Mouse (Mus musculus) heart, postnatal 10 days (tissue): ENCODE data around the gene Gm33543. TPM values are rescaled to one million over a fixed set of nuclear protein-coding genes. Genes with fewer than 3 reads are reported as not detected.

ENCODE experiments used
- DNase-seq, 2 experiments: peaks; one replicate each; pipeline ENCODE4 v3.0.0; 2021
- intact Hi-C: fragments of 180-260 bp; cut with DNase I; formaldehyde crosslinking; loops from one replicate; pipeline ENCODE4 v1.15.1; 2025
- total RNA-seq, 2 experiments: library from RNA; stranded (reverse); gene quantifications; 2 replicates each; pipeline ENCODE4 v1.2.3; 2021

Gm33543 gene
- total RNA-seq, result 1 to 10 TPM in 1 of 2 experiments, under 1 TPM in 1; 0.64 to 1.6 TPM

- intact Hi-C loops, result no loop called here
- no peak for DNase-seq
Observed at GRCm38 (mm10) chr10:95842789-95843637, at the start of gene Gm33543. Gene Gm33543, minus strand, starts transcription at chr10:95842930.

DNA sequence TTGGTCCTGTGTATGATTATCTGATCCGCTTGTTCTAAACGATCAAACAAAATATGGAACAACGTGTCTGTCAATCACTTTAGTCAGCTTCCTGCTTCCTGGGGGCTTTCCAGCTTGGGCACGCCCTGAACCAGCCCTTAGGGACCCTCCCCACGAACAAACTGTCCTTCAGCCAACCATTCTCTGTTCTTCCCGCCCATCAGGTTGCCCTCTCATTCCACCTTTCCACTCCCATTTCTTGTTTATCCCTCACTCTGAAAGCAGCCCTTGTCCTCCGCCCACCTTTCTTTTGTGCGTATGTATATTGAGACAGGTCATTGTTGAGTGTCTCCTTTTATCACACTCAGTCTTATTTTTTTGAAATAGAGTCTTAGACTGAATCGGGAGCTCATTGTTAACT is 49.4 kb upstream of the Gm33543 start:
- DNase-seq, result no peak
- intact Hi-C loops, result loop anchor here (10.0 kb wide), 1 partner anchor 897 kb away; no protein-coding TSS in a partner anchor

DNA sequence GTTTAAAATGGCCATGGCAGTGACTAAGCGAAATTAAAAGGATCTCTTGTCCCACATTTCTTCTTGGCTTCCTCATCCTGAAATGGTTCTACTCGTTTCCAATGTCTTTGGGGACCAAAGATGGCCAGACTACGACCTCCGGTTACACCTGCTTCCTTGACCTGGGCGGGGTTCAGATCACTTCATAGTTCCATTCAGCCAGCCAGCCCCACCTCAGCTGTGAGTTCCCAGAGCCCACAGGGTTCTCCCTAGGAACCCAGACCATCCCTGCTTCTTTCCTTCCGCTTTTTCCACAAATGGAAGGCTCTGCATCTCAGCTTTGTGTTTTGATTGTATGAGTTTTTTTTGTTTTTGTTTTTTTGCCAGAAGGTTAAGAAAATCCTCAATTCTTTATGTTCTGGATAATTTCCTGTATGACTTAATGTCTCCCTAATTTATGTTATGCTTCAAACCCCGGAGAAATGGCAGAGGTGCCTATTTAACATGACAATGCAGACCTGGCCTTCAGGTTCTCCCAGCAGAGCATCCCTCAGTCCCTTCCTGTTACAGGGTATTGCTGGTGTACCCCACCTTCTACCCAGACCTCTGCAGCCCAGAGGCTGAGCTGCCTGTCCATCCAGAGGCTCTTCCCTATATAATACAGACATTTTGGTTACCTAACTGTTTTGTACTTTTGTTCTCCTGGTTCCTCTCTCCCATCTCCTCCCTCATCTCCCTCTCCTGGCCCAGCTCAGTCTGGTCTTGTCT is 48.7 kb upstream of the Gm33543 start:
- intact Hi-C loops, result loop anchor here (10.0 kb wide), 1 partner anchor 897 kb away; no protein-coding TSS in a partner anchor
- no peak for DNase-seq

- no peak for DNase-seq
- intact Hi-C loops, result no loop called here
Observed at GRCm38 (mm10) chr10:95883761-95884517, 41.2 kb upstream of the Gm33543 start.

- intact Hi-C loops, result no loop called here
- DNase-seq, result no peak
Observed at GRCm38 (mm10) chr10:95882036-95882435, 39.3 kb upstream of the Gm33543 start.

DNA sequence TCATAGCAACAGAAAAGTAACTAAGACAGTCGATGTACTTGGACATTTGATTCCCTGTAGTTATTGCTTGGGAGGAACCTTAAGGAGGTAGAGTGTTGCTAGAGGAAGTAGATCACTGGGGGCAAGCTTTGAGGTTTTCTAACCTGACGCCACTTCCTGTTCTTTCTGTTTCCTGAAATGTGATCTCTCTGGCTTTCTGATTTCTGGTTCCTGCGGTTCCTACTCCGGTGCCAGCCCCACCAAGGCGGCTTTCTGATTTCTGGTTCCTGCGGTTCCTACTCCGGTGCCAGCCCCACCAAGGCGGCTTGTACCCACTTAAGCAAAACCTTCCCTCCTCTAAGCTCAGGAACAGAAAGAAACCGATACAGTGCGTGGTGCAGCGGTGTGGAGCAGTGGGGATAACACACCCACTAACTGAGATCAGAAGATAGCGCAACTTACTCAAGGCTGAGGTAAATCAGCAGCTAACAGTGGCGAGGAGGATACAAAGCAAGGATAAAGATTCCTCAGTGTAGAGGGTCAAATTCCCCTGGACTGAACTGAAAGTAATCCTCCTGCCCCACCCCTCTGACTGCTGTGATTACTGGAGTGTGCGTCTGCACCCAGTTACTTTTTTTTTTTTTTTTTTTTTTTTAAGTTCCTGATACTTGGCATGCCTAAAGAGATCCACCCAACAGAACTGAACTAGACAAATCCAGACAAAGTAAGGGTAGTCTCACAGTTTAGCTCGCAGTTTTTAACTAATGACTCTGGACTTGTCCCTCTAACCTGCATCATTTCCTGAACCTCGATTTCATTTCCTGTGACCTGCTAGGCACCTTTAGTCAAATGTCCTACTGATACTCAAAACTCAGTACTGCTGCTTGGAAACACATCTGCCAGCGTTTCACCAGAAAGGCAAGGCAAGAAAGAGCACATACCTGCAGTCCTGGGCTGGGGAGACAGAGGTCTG is 37.5 kb upstream of the Gm33543 start:
- intact Hi-C loops, result no loop called here
- DNase-seq, result no peak

DNA sequence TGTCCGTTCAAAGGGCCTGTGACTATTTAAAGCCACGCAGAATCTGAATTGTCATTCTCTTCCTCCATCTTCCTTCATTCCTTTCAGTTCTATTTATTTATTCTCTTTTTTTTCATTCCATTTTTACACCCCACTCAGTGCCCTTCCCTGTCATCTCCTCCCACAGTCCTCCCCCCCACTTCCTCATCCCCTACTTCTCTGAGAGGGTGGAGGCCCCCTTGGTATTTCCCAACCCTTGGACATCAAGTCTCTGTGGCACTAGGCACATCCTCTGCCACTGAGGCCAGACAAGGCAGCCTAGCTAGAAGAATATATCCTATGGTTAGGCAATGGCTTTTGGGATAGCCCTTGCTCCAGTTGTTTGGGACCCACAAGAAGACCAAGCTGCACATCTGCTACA is 28.1 kb upstream of the Gm33543 start:
- intact Hi-C loops, result no loop called here
- no peak for DNase-seq

- DNase-seq, result no peak
- intact Hi-C loops, result no loop called here
Observed at GRCm38 (mm10) chr10:95868348-95868747, 25.6 kb upstream of the Gm33543 start.

DNA sequence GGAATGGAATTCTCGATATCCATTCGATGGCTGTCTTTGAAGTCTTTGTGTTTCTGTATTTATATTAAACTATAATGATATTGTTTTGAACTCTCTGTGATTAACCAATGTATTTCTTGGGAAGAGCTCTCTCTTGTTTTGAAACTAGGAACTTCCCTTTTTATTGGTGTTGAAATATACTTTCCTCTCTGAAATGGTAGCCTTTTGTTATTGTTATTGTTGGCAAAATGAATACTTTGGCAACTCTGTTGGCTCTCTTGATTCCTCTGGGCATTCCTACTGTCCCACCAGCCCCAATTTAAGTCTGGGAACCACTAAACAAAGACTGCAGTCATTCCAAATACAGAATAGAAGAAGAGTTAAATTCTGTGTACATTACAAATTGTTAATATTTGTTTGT is 24.9 kb upstream of the Gm33543 start:
- intact Hi-C loops, result no loop called here
- no peak for DNase-seq

GRCm38 (mm10) chr10:95864349-95865124 is 21.8 kb upstream of the Gm33543 start:
- peak; percentile 67 to 68 for DNase-seq
- intact Hi-C loops, result no loop called here

DNA sequence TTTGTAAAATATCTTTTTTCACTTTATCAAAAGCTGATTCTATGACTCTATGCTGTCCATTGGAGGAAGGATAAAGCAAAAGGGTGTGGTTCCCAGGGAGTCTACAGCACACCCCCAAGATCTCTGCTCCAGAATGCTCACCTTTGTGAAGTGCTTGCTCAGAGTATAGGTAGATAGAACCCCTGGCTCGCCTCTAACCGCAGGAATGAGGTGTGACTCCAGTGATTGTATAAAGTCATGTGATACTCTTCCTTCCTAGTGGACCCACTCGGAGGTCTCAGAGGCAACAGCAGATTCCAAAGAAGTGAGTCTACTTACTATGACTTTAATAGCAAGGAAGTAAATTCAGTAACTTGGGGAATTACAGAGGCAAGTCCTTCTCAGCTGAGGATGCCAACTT is 19.9 kb upstream of the Gm33543 start:
- intact Hi-C loops, result no loop called here

DNA sequence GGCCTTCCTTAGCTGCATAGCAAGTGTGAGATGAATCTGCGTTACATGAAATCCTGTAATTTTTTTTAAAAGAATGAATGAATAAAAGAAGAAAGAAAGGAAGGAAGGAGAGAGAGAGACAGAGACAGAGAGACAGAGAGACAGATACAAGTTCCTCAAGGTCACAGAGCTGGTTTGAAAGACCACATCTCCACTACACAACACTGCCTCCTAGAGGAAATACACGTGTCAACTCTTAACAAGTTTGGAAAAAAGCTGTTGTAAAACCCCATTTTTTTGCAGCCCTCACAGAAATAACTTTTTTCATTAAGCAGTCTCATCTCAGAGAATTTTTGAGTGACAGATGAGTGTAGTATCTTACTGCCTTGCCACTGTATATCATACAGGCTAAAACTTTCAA is 15.4 kb upstream of the Gm33543 start:
- intact Hi-C loops, result loop anchor here (2.0 to 5.0 kb wide), 4 partner anchors 37 to 303 kb away; no protein-coding TSS in a partner anchor
- DNase-seq, result peak; percentile 56 to 58

More for the DNA sequence above, 19.9 kb upstream of the Gm33543 start:
- DNase-seq, result no peak

GRCm38 (mm10) chr10:95855411-95855810 is 12.7 kb upstream of the Gm33543 start:
- intact Hi-C loops, result loop anchor here (5.0 kb wide), 2 partner anchors 83 to 178 kb away; no protein-coding TSS in a partner anchor
- DNase-seq, result no peak

DNA sequence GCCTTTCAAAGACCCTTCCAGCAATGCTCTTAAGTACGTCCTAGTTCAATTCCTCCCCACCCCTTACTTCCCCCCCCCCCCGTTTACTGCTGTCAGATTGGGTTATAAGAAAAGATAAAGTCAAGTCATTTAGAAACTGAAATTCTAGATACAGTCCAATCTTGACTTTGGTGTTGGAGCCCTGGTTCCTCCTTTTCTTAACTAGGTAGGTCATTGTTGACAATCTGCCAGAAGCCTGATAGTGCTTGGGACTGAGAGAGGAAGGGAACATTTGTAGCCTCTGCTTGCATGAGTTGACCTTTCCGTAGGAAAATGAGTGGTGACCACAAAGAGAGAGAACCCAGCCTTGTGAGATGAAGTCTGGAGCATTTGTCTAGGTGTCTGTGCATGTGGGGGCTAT is 7.8 kb upstream of the Gm33543 start:
- intact Hi-C loops, result no loop called here
- no peak for DNase-seq

GRCm38 (mm10) chr10:95846739-95847138 is 4.0 kb upstream of the Gm33543 start:
- no peak for DNase-seq
- intact Hi-C loops, result no loop called here

- no peak for DNase-seq
- intact Hi-C loops, result no loop called here
Observed at GRCm38 (mm10) chr10:95846281-95846680, 3.6 kb upstream of the Gm33543 start.

DNA sequence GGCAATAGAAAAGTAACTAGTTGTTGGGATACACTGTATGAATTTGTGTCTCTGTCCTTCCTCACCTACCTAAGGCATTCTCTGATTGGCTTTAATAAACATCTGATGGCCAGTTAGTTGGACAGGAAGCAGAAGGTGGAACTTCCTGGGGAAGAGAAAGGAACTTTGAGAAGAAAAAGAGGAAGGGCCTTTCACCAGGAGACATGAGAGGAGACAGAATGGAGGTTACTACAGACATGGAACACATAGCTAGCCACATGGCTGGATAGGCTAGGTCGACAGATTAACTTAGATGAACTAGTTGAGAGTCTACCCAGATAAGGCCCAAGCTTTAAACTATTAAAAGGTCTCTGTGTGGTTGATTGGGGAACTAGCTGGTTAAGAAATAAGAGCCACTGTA is 1.1 kb upstream of the Gm33543 start:
- no peak for DNase-seq
- intact Hi-C loops, result no loop called here

DNA sequence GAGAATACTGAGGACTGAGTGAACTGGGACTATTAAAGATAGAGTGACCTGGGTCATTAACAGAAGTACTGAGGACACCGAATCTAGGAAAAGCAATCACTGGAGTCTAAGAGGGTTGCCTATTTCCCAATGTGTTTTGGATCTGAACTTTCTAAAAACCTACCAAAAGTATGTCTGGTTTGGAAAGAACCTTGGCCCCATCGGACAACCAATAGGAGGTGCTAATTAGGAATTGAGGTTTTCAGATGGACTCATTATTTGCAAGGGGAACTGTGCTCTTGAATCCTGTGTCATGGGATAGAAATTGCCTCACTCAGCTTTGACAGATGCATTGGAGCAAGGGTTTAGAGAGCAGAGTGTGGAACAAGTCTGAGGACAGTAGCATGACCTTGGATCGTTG is 1.5 kb downstream of the Gm33543 start:
- intact Hi-C loops, result no loop called here
- DNase-seq, result no peak

DNA sequence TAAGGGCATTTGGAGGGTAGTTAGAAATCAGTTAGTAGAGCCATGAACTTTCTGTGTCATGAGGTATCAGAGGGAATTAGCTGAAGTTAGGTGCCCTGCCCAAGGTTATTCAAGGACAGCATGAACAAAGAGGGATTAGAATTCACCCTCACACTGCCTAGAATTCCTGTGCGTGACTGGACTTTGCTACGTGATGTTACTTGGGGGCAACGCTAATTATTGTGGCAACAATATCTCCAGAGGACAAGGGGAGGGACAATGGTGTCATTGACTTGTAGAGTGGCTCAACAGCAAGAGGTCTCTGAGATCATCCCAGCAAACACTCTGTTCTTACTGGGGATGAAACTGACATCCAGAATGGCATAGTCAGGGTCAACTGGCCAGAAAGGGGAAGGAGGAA is 2.9 kb downstream of the Gm33543 start:
- intact Hi-C loops, result no loop called here
- no peak for DNase-seq
